Mouse (Mus musculus): ENCODE results near the gene Tox3.

The Tox3 gene

GRCm38 (mm10) chr8:90348178-90348925 is at the start of gene Tox3:
Gene Tox3, minus strand, starts transcription at chr8:90348343.
- DNase-seq (ENCODE audit: extremely low read depth, low read depth) = no peak

GRCm38 (mm10) chr8:90392643-90393042 is 44.5 kb upstream of the Tox3 start:
- no peak for DNase-seq (ENCODE audit: extremely low read depth, low read depth)

- no peak for DNase-seq (ENCODE audit: extremely low read depth, low read depth)
These were observed 43.4 kb upstream of the Tox3 start for GRCm38 (mm10) chr8:90391483-90392074.

GRCm38 (mm10) chr8:90390827-90391226 is 42.7 kb upstream of the Tox3 start:
- DNase-seq (ENCODE audit: extremely low read depth, low read depth) = no peak

- no peak for DNase-seq (ENCODE audit: extremely low read depth, low read depth)
These were observed 30.9 kb upstream of the Tox3 start for GRCm38 (mm10) chr8:90379064-90379463.

- no peak for DNase-seq (ENCODE audit: extremely low read depth, low read depth)
These were observed 29.9 kb upstream of the Tox3 start for GRCm38 (mm10) chr8:90378036-90378435.

GRCm38 (mm10) chr8:90371611-90372222 is 23.6 kb upstream of the Tox3 start:
- no peak for DNase-seq (ENCODE audit: extremely low read depth, low read depth)

GRCm38 (mm10) chr8:90369876-90370275 is 21.7 kb upstream of the Tox3 start:
- no peak for DNase-seq (ENCODE audit: extremely low read depth, low read depth)

GRCm38 (mm10) chr8:90356729-90357128 is 8.6 kb upstream of the Tox3 start:
- DNase-seq (ENCODE audit: extremely low read depth, low read depth) = no peak

GRCm38 (mm10) chr8:90354782-90355181 is 6.6 kb upstream of the Tox3 start:
- no peak for DNase-seq (ENCODE audit: extremely low read depth, low read depth)

GRCm38 (mm10) chr8:90353960-90354540 is 5.9 kb upstream of the Tox3 start:
- DNase-seq (ENCODE audit: extremely low read depth, low read depth) = no peak

GRCm38 (mm10) chr8:90353499-90353898 is 5.4 kb upstream of the Tox3 start:
- no peak for DNase-seq (ENCODE audit: extremely low read depth, low read depth)

- no peak for DNase-seq (ENCODE audit: extremely low read depth, low read depth)
These were observed 4.8 kb upstream of the Tox3 start for GRCm38 (mm10) chr8:90352991-90353390.

- no peak for DNase-seq (ENCODE audit: extremely low read depth, low read depth)
These were observed 1.8 kb upstream of the Tox3 start for GRCm38 (mm10) chr8:90349709-90350562.

- no peak for DNase-seq (ENCODE audit: extremely low read depth, low read depth)
These were observed 962 bp upstream of the Tox3 start for GRCm38 (mm10) chr8:90348926-90349683.

- no peak for DNase-seq (ENCODE audit: extremely low read depth, low read depth)
These were observed 464 bp downstream of the Tox3 start for GRCm38 (mm10) chr8:90347581-90348177.

GRCm38 (mm10) chr8:90346880-90347535 is 1.1 kb downstream of the Tox3 start:
- DNase-seq (ENCODE audit: extremely low read depth, low read depth) = no peak

- no peak for DNase-seq (ENCODE audit: extremely low read depth, low read depth)
These were observed 1.8 kb downstream of the Tox3 start for GRCm38 (mm10) chr8:90346138-90346879.
